Mouse (Mus musculus) spleen, adult 2 months (tissue): ENCODE measurements around the gene Ccdc43. TPM values are rescaled to one million over a fixed set of nuclear protein-coding genes. Genes with fewer than 3 reads are reported as not detected.
"Not testable (repeated sequence)": the region's sequence is repeated elsewhere in the genome, so short reads cannot be mapped to it uniquely, and the experiment has no call there.

ENCODE experiments used
- DNase-seq, 2 experiments: peaks; one replicate each; pipeline versions ENCODE4 v3.0.0 to v3.0.0-alpha.2; 2012 to 2021; ENCODE audit warnings: low spot score in 2 of 2, low read depth in 1 of 2
- H3K27ac ChIP-seq: fragments of 200-500 bp; 2 replicates; pipeline ENCODE4 v1.5.1; 2012; ENCODE audit warnings: low read length, inconsistent platforms; ENCODE audit not compliant: insufficient read depth
- H3K27me3 ChIP-seq: fragments of 200-500 bp; 2 replicates; pipeline ENCODE4 v1.6.1; 2012; ENCODE audit warnings: mild to moderate bottlenecking, moderate library complexity, low read length, inconsistent platforms; ENCODE audit not compliant: control insufficient read depth, insufficient read depth
- H3K36me3 ChIP-seq: fragments of 200-500 bp; 2 replicates; pipeline ENCODE4 v1.6.1; 2012; ENCODE audit warnings: mild to moderate bottlenecking, low read length, inconsistent platforms; ENCODE audit not compliant: control insufficient read depth, insufficient read depth
- H3K4me1 ChIP-seq: fragments of 200-500 bp; 2 replicates; pipeline ENCODE4 v1.6.1; 2011; ENCODE audit warnings: inconsistent platforms; ENCODE audit not compliant: control insufficient read depth, insufficient read depth, insufficient read length
- H3K4me3 ChIP-seq: fragments of 200-500 bp; 2 replicates; pipeline ENCODE4 v1.5.1; 2011; ENCODE audit warnings: mild to moderate bottlenecking, inconsistent platforms; ENCODE audit not compliant: insufficient read depth, insufficient read length; ENCODE audit errors: extremely low read depth
- CTCF ChIP-seq: fragments of 200-500 bp; IDR thresholded peaks from 2 replicates; pipeline ENCODE4 v1.5.1; 2011; ENCODE audit warnings: mild to moderate bottlenecking, inconsistent platforms; ENCODE audit not compliant: insufficient read depth, insufficient read length, insufficient replicate concordance; ENCODE audit errors: extremely low read depth
- POLR2A ChIP-seq: fragments of 200-500 bp; IDR thresholded peaks from 2 replicates; pipeline ENCODE4 v1.6.1; 2011; ENCODE audit warnings: low read depth, low read length, inconsistent platforms
- WGBS: fragments of 180-500 bp; shearing (Covaris S2); methylation state at CpG from one replicate; pipeline ENCODE4 v1.1.7; 2018; 5-methylcytosine and 5-hydroxymethylcytosine counted together
- polyA plus RNA-seq: library from polyadenylated mRNA; depleted of rRNA; stranded (reverse); fragments of >200 nt; gene quantifications from 2 replicates; pipeline ENCODE4 v1.2.3, GENCODE M21; 2012

Ccdc43 gene
- polyA plus RNA-seq, 1 experiment = 2.6 TPM

- WGBS = 84% methylated on average over 7 of the region's 7 CpGs
- H3K27me3 ChIP-seq = no peaks in the 10 kb centered on the region
- no peak for TF ChIP-seq POLR2A
- DNase-seq = no peak
- H3K4me1 ChIP-seq = no peaks in the 10 kb centered on the region
- no peak overlapping the region for H3K4me3 ChIP-seq
- H3K36me3 ChIP-seq = no peaks in the 10 kb centered on the region
- no peak overlapping the region for H3K27ac ChIP-seq
Observed at GRCm38 (mm10) chr11:102716135-102716534, 18.6 kb upstream of the Ccdc43 start.

- WGBS = 78% methylated on average over 2 of the region's 2 CpGs
- H3K36me3 ChIP-seq, H3K4me1 ChIP-seq, DNase-seq, H3K27me3 ChIP-seq, H3K4me3 ChIP-seq, H3K27ac ChIP-seq: not testable (repeated sequence)
Observed at GRCm38 (mm10) chr11:102714578-102714977, 17.0 kb upstream of the Ccdc43 start.

GRCm38 (mm10) chr11:102712411-102712810 lies 14.8 kb upstream of the Ccdc43 start:
- 91% methylated on average over 4 of the region's 4 CpGs for WGBS
- Histone ChIP-seq H3K27ac (no peak overlapping the region), H3K27me3 (no peaks in the 10 kb centered on the region), H3K36me3 (no peaks in the 10 kb centered on the region), H3K4me3 (no peak overlapping the region), H3K4me1 (no peaks in the 10 kb centered on the region)
- TF ChIP-seq CTCF (no peak), POLR2A (no peak)
- DNase-seq = no peak

GRCm38 (mm10) chr11:102702206-102702605 lies 4.6 kb upstream of the Ccdc43 start:
- H3K27ac ChIP-seq, DNase-seq, H3K4me1 ChIP-seq, H3K4me3 ChIP-seq, H3K36me3 ChIP-seq, H3K27me3 ChIP-seq: not testable (repeated sequence)
- 84% methylated on average over 6 of the region's 6 CpGs for WGBS

GRCm38 (mm10) chr11:102698018-102698476 lies 465 bp upstream of the Ccdc43 start:
- DNase-seq = no peak
- Histone ChIP-seq H3K27ac (no peak overlapping the region), H3K4me3 (peak overlapping the region; percentile 82), H3K36me3 (no peaks in the 10 kb centered on the region), H3K27me3 (no peaks in the 10 kb centered on the region), H3K4me1 (peaks cover 3% of the 10 kb centered on the region; the same call in 1 of the 2 replicates)
- 8% methylated on average over 9 of the region's 9 CpGs for WGBS
- no peak for TF ChIP-seq POLR2A
- TF ChIP-seq CTCF = no peak

- Histone ChIP-seq H3K27me3 (no peaks in the 10 kb centered on the region), H3K27ac (no peak overlapping the region), H3K36me3 (no peaks in the 10 kb centered on the region), H3K4me3 (no peak overlapping the region), H3K4me1 (peaks cover 3% of the 10 kb centered on the region; the same call in 1 of the 2 replicates)
- TF ChIP-seq POLR2A (no peak), CTCF (no peak)
- WGBS = 95% methylated on average over 7 of the region's 7 CpGs
- no peak for DNase-seq
Observed at GRCm38 (mm10) chr11:102695289-102695688, 2.3 kb downstream of the Ccdc43 start.

- TF ChIP-seq POLR2A = no peak
- TF ChIP-seq CTCF = peak; percentile 47; the same call in 1 of the 2 replicates
- no peaks in the 10 kb centered on the region for H3K27me3 ChIP-seq
- H3K36me3 ChIP-seq = peaks cover 1% of the 10 kb centered on the region; the same call in 1 of the 2 replicates
- H3K27ac ChIP-seq = no peak overlapping the region
- H3K4me1 ChIP-seq = no peaks in the 10 kb centered on the region
- no peak overlapping the region for H3K4me3 ChIP-seq
- WGBS = 67% methylated on average over 6 of the region's 6 CpGs
- peak; percentile 30 to 57 for DNase-seq
Observed at GRCm38 (mm10) chr11:102690162-102690561, 7.4 kb downstream of the Ccdc43 start.
